In the genomic region with DNA sequence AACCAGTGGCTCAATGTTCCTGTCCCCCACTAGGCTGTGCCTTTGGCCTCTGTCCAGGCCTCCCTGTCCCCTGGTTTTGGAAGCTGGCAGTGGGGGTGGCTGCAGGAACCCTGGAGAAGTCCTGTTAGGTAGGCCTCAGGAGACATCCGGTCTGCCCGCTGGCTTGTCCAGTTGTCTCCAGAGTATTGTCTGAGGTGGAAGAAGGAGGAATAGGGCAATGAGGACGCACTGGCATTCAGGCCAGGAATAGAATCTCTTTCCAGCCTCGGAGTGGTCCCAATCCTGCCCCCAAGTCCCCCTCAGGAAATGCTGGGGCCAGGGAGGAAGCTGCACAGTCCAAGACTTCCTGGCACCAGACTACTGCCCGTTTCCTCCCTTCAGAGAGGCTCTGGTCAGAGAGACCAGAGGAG, we compare ENCODE assay signal across 8 mouse cellular contexts. TPM values are rescaled to one million over a fixed set of nuclear protein-coding genes. Genes with fewer than 3 reads are reported as not detected.
DNase-seq lines count a peak whose midpoint lies in the region; ATAC-seq lines count a peak whose summit lies in the region.

No protein-coding gene starts in this region.

- 39% methylated on average over 5 of the region's 5 CpGs for WGBS in heart, embryonic 15.5 days

- H3K4me3 ChIP-seq in heart, embryonic 15.5 days, result no peak overlapping the region

- peak overlapping the region; percentile 91 for H3K27ac ChIP-seq in heart, embryonic 15.5 days

- no peaks in the 10 kb centered on the region for H3K27me3 ChIP-seq in heart, embryonic 15.5 days

- H3K4me1 ChIP-seq in heart, embryonic 15.5 days (replicated peaks), result peaks cover 39% of the 10 kb centered on the region

- H3K9ac ChIP-seq in heart, embryonic 15.5 days, result no peak overlapping the region

- H3K9me3 ChIP-seq in heart, embryonic 15.5 days (replicated peaks), result no peaks in the 10 kb centered on the region

- H3K36me3 ChIP-seq in heart, embryonic 15.5 days, result no peaks in the 10 kb centered on the region

- ATAC-seq in heart, embryonic 15.5 days (replicated peaks; ENCODE audit: insufficient number of reproducible peaks, insufficient read depth, low FRiP score, low read depth), result peak; percentile 36; the same call in 1 of the 2 replicates

- peak overlapping the region; percentile 45 for H3K4me2 ChIP-seq in heart, embryonic 15.5 days

- DNase-seq in adrenal gland, postnatal 36 days, result peak; percentile 45 to 49
- DNase-seq in adrenal gland, postnatal 25 days, result no peak
- DNase-seq in kidney, postnatal 36 days, result peak; percentile 68 to 71
- peak; percentile 79 for DNase-seq in lung, postnatal 10 days
- no peak for DNase-seq in thymus, postnatal 4 days
- DNase-seq in testis, postnatal 14 days (ENCODE audit: low spot score), result no peak
- DNase-seq in embryo, embryonic 11 days, result no peak

RNA-seq across cellular contexts. Expression of a gene that starts 4.4 kb away (rescaled TPM):
- 100 to 1,000 TPM; 107 to 130 TPM for total RNA-seq in adrenal gland, postnatal 36 days (2021)
- 92.4 and 108 TPM in 2 replicates for total RNA-seq in adrenal gland, postnatal 25 days (2021)
- polyA plus RNA-seq in heart, embryonic 15.5 days (2015; fragmentation: Nextera tagmentation; extraction: Ambion mirVana), result 64.3 and 76.8 TPM in 2 replicates

RNA-seq across cellular contexts. Expression of a gene that starts 6.2 kb away (rescaled TPM):
- total RNA-seq in adrenal gland, postnatal 36 days (2021), result 10 to 100 TPM; 15.0 to 20.8 TPM
- total RNA-seq in adrenal gland, postnatal 25 days (2021), result 16.9 and 26.0 TPM in 2 replicates
- 20.0 and 24.0 TPM in 2 replicates for polyA plus RNA-seq in heart, embryonic 15.5 days (2015; fragmentation: Nextera tagmentation; extraction: Ambion mirVana)

RNA-seq across cellular contexts. Expression of a gene that starts 42.8 kb away (rescaled TPM):
- under 1 TPM; 0.66 to 0.70 TPM for total RNA-seq in adrenal gland, postnatal 36 days (2021)
- 0.71 and 0.82 TPM in 2 replicates for total RNA-seq in adrenal gland, postnatal 25 days (2021)
- 0.86 and 3.5 TPM in 2 replicates for polyA plus RNA-seq in heart, embryonic 15.5 days (2015; fragmentation: Nextera tagmentation; extraction: Ambion mirVana)

Comparison
In these comparisons a context has a peak if more than half of its experiments do, and no peak if none do; other contexts are left out.
1. DNase-seq: peak in adrenal gland, postnatal 36 days (2 of 2), kidney, postnatal 36 days (2 of 2) and lung, postnatal 10 days (single experiment); none in adrenal gland, postnatal 25 days (single experiment), thymus, postnatal 4 days (single experiment), testis, postnatal 14 days (single experiment) and embryo, embryonic 11 days (single experiment).